Mouse (Mus musculus): ENCODE results near the gene Aldh1a2.

Gene Aldh1a2

GRCm38 (mm10) chr9:71216996-71217792 is 1.6 kb downstream of the Aldh1a2 start:
- no peak for DNase-seq

GRCm38 (mm10) chr9:71217793-71218095 is 2.2 kb downstream of the Aldh1a2 start:
- DNase-seq, result no peak

GRCm38 (mm10) chr9:71219161-71219560 is 3.6 kb downstream of the Aldh1a2 start:
- no peak for DNase-seq

GRCm38 (mm10) chr9:71220401-71220800 is 4.8 kb downstream of the Aldh1a2 start:
- no peak for DNase-seq

- DNase-seq, result no peak
Measured at GRCm38 (mm10) chr9:71227226-71227970, 11.8 kb downstream of the Aldh1a2 start.

- DNase-seq, result no peak
Measured at GRCm38 (mm10) chr9:71230011-71230410, 14.4 kb downstream of the Aldh1a2 start.

GRCm38 (mm10) chr9:71236540-71236939 is 21.0 kb downstream of the Aldh1a2 start:
- no peak for DNase-seq

GRCm38 (mm10) chr9:71239926-71240325 is 24.3 kb downstream of the Aldh1a2 start:
- no peak for DNase-seq

GRCm38 (mm10) chr9:71241515-71242411 is 26.2 kb downstream of the Aldh1a2 start:
- no peak for DNase-seq

GRCm38 (mm10) chr9:71242412-71242781 is 26.8 kb downstream of the Aldh1a2 start:
- no peak for DNase-seq

- DNase-seq, result no peak
Measured at GRCm38 (mm10) chr9:71254380-71254779, 38.8 kb downstream of the Aldh1a2 start.

- DNase-seq, result no peak
Measured at GRCm38 (mm10) chr9:71262711-71263110, 47.1 kb downstream of the Aldh1a2 start.

GRCm38 (mm10) chr9:71269711-71270110 is 54.1 kb downstream of the Aldh1a2 start:
- no peak for DNase-seq

GRCm38 (mm10) chr9:71270205-71270604 is 54.6 kb downstream of the Aldh1a2 start:
- DNase-seq, result no peak

GRCm38 (mm10) chr9:71276149-71276721 is 60.6 kb downstream of the Aldh1a2 start:
- peak; percentile 41 for DNase-seq

GRCm38 (mm10) chr9:71278741-71279140 is 63.2 kb downstream of the Aldh1a2 start:
- no peak for DNase-seq

- no peak for DNase-seq
Measured at GRCm38 (mm10) chr9:71283156-71283555, 67.6 kb downstream of the Aldh1a2 start.

- DNase-seq, result peak; percentile 4
Measured at GRCm38 (mm10) chr9:71285231-71285630, 69.6 kb downstream of the Aldh1a2 start.

GRCm38 (mm10) chr9:71286420-71286819 is 70.8 kb downstream of the Aldh1a2 start:
- DNase-seq, result no peak

GRCm38 (mm10) chr9:71288738-71289137 is 73.1 kb downstream of the Aldh1a2 start:
- no peak for DNase-seq

GRCm38 (mm10) chr9:71289810-71290209 is 74.2 kb downstream of the Aldh1a2 start:
- no peak for DNase-seq

GRCm38 (mm10) chr9:71290730-71291129 is 75.1 kb downstream of the Aldh1a2 start:
- DNase-seq, result no peak

- DNase-seq, result no peak
Measured at GRCm38 (mm10) chr9:71295501-71295900, 79.9 kb downstream of the Aldh1a2 start.
